Mouse (Mus musculus) intestine, embryonic 14.5 days (tissue): Measurements from ENCODE around the gene Ppard. TPM values are rescaled to one million over a fixed set of nuclear protein-coding genes. Genes with fewer than 3 reads are reported as not detected.
A peak's percentile ranks its signal among the peaks of the same experiment; 100 is the strongest.

Experiments used
- ATAC-seq: fragments of 200-750 bp; cut with Nextera tagmentation; replicated peaks from 2 replicates; pipeline ENCODE4 v1.8.0; 2017; ENCODE audit warnings: low read depth, moderate number of reproducible peaks, moderate TSS enrichment, moderate library complexity; ENCODE audit not compliant: low FRiP score, low TSS enrichment
- DNase-seq: peaks from one replicate; pipeline ENCODE4 v3.0.0-alpha.2; 2018; ENCODE audit warnings: low spot score
- H3K27ac ChIP-seq: fragments of 300-500 bp; sonication (generic); 2 replicates; pipeline ENCODE4 v1.5.1; 2014; ENCODE audit warnings: low read depth, mild to moderate bottlenecking, control low read depth
- H3K27me3 ChIP-seq: fragments of 300-500 bp; sonication (generic); replicated peaks from 2 replicates; pipeline ENCODE4 v1.6.1; 2014; ENCODE audit warnings: low read length, control low read depth; ENCODE audit not compliant: control insufficient read depth, insufficient read depth
- H3K36me3 ChIP-seq: fragments of 300-500 bp; sonication (generic); 2 replicates; pipeline ENCODE4 v1.6.1; 2014; ENCODE audit warnings: low read length, control low read depth; ENCODE audit not compliant: control insufficient read depth, insufficient read depth
- H3K4me1 ChIP-seq: fragments of 300-500 bp; sonication (generic); replicated peaks from 2 replicates; pipeline ENCODE4 v1.6.1; 2014; ENCODE audit warnings: low read length, control low read depth, mixed read lengths; ENCODE audit not compliant: control insufficient read depth, insufficient read depth
- H3K4me2 ChIP-seq: fragments of 300-500 bp; sonication (generic); 2 replicates; pipeline ENCODE4 v1.6.1; 2014; ENCODE audit warnings: low read length
- H3K4me3 ChIP-seq: fragments of 300-500 bp; sonication (generic); 2 replicates; pipeline ENCODE4 v1.5.1; 2014; ENCODE audit warnings: low read depth, low read length, control low read depth, mixed read lengths
- H3K9ac ChIP-seq: fragments of 300-500 bp; sonication (generic); 2 replicates; pipeline ENCODE4 v1.6.1; 2014; ENCODE audit warnings: mild to moderate bottlenecking, low read length
- H3K9me3 ChIP-seq: fragments of 300-500 bp; sonication (generic); 2 replicates; pipeline ENCODE4 v1.6.1; 2016; ENCODE audit warnings: low read length, control low read depth; ENCODE audit not compliant: control insufficient read depth
- WGBS: fragments of 180-500 bp; shearing (Covaris S2); extraction: QIAGEN DNeasy Blood & Tissue Kit; methylation state at CpG from one replicate; pipeline ENCODE4 v1.1.7; 2014; 5-methylcytosine and 5-hydroxymethylcytosine counted together
- polyA plus RNA-seq: library from polyadenylated mRNA; unstranded; fragments of >200 nt; fragmentation: Nextera tagmentation; extraction: Ambion mirVana; gene quantifications from 2 replicates; pipeline ENCODE4 v1.2.1, GENCODE M21; 2014

The Ppard gene
- polyA plus RNA-seq, 1 experiment from 2014 or later, result 2.5 TPM

GRCm38 (mm10) chr17:28287980-28288379 is 55.5 kb downstream of the Ppard start:
- no peak for DNase-seq
- H3K4me3 ChIP-seq, result no peak overlapping the region
- no peaks in the 10 kb centered on the region for H3K9me3 ChIP-seq
- H3K27me3 ChIP-seq, result no peaks in the 10 kb centered on the region
- H3K36me3 ChIP-seq, result no peaks in the 10 kb centered on the region
- H3K4me2 ChIP-seq, result no peak overlapping the region
- ATAC-seq, result peak; percentile 1; the same call in 1 of the 2 replicates
- no peak overlapping the region for H3K27ac ChIP-seq
- H3K9ac ChIP-seq, result no peak overlapping the region
- peaks cover 17% of the 10 kb centered on the region for H3K4me1 ChIP-seq
- 56% methylated on average over 5 of the region's 5 CpGs for WGBS

- no peaks in the 10 kb centered on the region for H3K9me3 ChIP-seq
- no peaks in the 10 kb centered on the region for H3K36me3 ChIP-seq
- WGBS, result 62% methylated on average over 3 of the region's 3 CpGs
- H3K27me3 ChIP-seq, result no peaks in the 10 kb centered on the region
- H3K4me2 ChIP-seq, result no peak overlapping the region
- no peak overlapping the region for H3K4me3 ChIP-seq
- no peak for ATAC-seq
- no peak for DNase-seq
- no peak overlapping the region for H3K27ac ChIP-seq
- H3K9ac ChIP-seq, result no peak overlapping the region
- H3K4me1 ChIP-seq, result peaks cover 22% of the 10 kb centered on the region
Observed at GRCm38 (mm10) chr17:28290262-28290661, 57.8 kb downstream of the Ppard start.

GRCm38 (mm10) chr17:28290671-28291070 is 58.2 kb downstream of the Ppard start:
- Histone ChIP-seq H3K4me2 (no peak overlapping the region), H3K27me3 (no peaks in the 10 kb centered on the region), H3K9me3 (no peaks in the 10 kb centered on the region), H3K9ac (no peak overlapping the region), H3K4me3 (no peak overlapping the region), H3K36me3 (no peaks in the 10 kb centered on the region), H3K4me1 (peaks cover 22% of the 10 kb centered on the region), H3K27ac (no peak overlapping the region)
- DNase-seq, result no peak
- no peak for ATAC-seq
- 73% methylated on average over 11 of the region's 11 CpGs for WGBS

- WGBS, result 80% methylated on average over 7 of the region's 7 CpGs
- H3K9me3 ChIP-seq, result no peaks in the 10 kb centered on the region
- H3K4me2 ChIP-seq, result no peak overlapping the region
- H3K36me3 ChIP-seq, result no peaks in the 10 kb centered on the region
- no peak for DNase-seq
- no peak overlapping the region for H3K27ac ChIP-seq
- no peaks in the 10 kb centered on the region for H3K27me3 ChIP-seq
- no peak overlapping the region for H3K9ac ChIP-seq
- no peak overlapping the region for H3K4me3 ChIP-seq
- no peak for ATAC-seq
- peaks cover 19% of the 10 kb centered on the region for H3K4me1 ChIP-seq
Observed at GRCm38 (mm10) chr17:28291346-28291745, 58.8 kb downstream of the Ppard start.

GRCm38 (mm10) chr17:28293716-28294115 is 61.2 kb downstream of the Ppard start:
- ATAC-seq (no peak), DNase-seq (no peak)
- H3K4me2 ChIP-seq, result no peak overlapping the region
- H3K9ac ChIP-seq, result no peak overlapping the region
- peaks cover 8% of the 10 kb centered on the region for H3K4me1 ChIP-seq
- H3K36me3 ChIP-seq, result peaks cover 5% of the 10 kb centered on the region
- H3K9me3 ChIP-seq, result no peaks in the 10 kb centered on the region
- WGBS, result 80% methylated on average over 4 of the region's 4 CpGs
- no peak overlapping the region for H3K27ac ChIP-seq
- H3K4me3 ChIP-seq, result no peak overlapping the region
- no peaks in the 10 kb centered on the region for H3K27me3 ChIP-seq

- 52% methylated on average over 17 of the region's 17 CpGs for WGBS
- H3K27ac ChIP-seq, result peak overlapping the region; percentile 54
- no peak for ATAC-seq
Observed at GRCm38 (mm10) chr17:28294449-28295333, 62.2 kb downstream of the Ppard start.

GRCm38 (mm10) chr17:28298888-28299287 is 66.4 kb downstream of the Ppard start:
- peaks cover 9% of the 10 kb centered on the region for H3K36me3 ChIP-seq
- no peak overlapping the region for H3K27ac ChIP-seq
- DNase-seq, result no peak
- 92% methylated on average over 17 of the region's 17 CpGs for WGBS
- peaks cover 22% of the 10 kb centered on the region for H3K4me1 ChIP-seq
- no peaks in the 10 kb centered on the region for H3K9me3 ChIP-seq
- H3K9ac ChIP-seq, result no peak overlapping the region
- no peaks in the 10 kb centered on the region for H3K27me3 ChIP-seq
- ATAC-seq, result no peak
- no peak overlapping the region for H3K4me2 ChIP-seq
- no peak overlapping the region for H3K4me3 ChIP-seq

More at GRCm38 (mm10) chr17:28294449-28295333, 62.2 kb downstream of the Ppard start:
- Histone ChIP-seq H3K9ac (no peak overlapping the region), H3K36me3 (peaks cover 9% of the 10 kb centered on the region), H3K4me3 (no peak overlapping the region), H3K4me1 (peaks cover 12% of the 10 kb centered on the region), H3K4me2 (no peak overlapping the region), H3K27me3 (no peaks in the 10 kb centered on the region), H3K9me3 (no peaks in the 10 kb centered on the region)
- DNase-seq, result no peak

DNA sequence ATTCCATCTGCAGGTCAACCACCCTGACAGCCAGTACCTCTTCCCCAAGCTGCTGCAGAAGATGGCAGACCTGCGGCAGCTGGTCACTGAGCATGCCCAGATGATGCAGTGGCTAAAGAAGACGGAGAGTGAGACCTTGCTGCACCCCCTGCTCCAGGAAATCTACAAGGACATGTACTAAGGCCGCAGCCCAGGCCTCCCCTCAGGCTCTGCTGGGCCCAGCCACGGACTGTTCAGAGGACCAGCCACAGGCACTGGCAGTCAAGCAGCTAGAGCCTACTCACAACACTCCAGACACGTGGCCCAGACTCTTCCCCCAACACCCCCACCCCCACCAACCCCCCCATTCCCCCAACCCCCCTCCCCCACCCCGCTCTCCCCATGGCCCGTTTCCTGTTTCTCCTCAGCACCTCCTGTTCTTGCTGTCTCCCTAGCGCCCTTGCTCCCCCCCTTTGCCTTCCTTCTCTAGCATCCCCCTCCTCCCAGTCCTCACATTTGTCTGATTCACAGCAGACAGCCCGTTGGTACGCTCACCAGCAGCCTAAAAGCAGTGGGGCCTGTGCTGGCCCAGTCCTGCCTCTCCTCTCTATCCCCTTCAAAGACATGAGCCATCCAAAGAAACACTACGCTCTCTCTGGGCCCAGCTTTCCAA is 67.3 kb downstream of the Ppard start:
- Histone ChIP-seq H3K4me1 (peaks cover 22% of the 10 kb centered on the region), H3K27me3 (no peaks in the 10 kb centered on the region), H3K9me3 (no peaks in the 10 kb centered on the region), H3K9ac (no peak overlapping the region), H3K36me3 (peaks cover 9% of the 10 kb centered on the region), H3K4me3 (no peak overlapping the region), H3K27ac (peak overlapping the region; percentile 60), H3K4me2 (no peak overlapping the region)
- peak; percentile 59 for ATAC-seq
- WGBS, result 25% methylated on average over 11 of the region's 11 CpGs
- no peak for DNase-seq
